ENCODE assay signal across 7 mouse cellular contexts in the genomic region with DNA sequence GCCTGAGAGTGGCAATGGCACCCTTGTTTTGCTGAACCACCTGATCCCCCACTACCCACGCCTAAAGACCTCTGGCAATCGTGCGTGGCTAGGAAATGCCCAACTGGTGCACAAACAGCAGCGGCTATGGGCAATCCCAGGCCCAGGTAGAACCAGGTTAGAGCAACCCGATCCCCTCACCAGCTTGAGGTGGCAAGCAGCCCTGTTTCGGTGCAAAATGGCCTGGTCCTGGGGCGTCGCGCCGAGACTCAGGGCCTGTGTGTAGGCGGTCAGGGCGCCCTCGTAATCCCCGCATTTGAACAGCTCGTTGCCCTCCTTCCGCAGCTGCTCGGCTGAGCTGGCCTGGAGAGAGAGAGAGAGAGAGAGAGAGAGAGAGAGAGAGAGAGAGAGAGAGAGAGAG. TPM values are rescaled to one million over a fixed set of nuclear protein-coding genes. Genes with fewer than 3 reads are reported as not detected.
A peak's percentile ranks its signal among the peaks of the same experiment; 100 is the strongest.
DNase-seq lines count a peak whose midpoint lies in the region; ATAC-seq and TF ChIP-seq lines count a peak whose summit lies in the region.

No protein-coding gene starts in this region.

- no peak for TF ChIP-seq EP300 in liver, embryonic 14.5 days (IDR thresholded peaks at IDR 0.05; ENCODE audit: low read depth)

- DNase-seq in A20 (ENCODE audit: low read depth, low spot score), result peak; percentile 51
- peak; percentile 67 for DNase-seq in CD4-positive helper T cell, adult 2 months (ENCODE audit: low read depth, low spot score)
- DNase-seq in hindbrain, embryonic 14.5 days (ENCODE audit: low spot score), result no peak
- no peak for DNase-seq in liver, embryonic 14.5 days (ENCODE audit: low read depth in 3 of 3, low spot score in 3 of 3)
- no peak for DNase-seq in urinary bladder, postnatal 4 days (ENCODE audit: low spot score in 2 of 2)

- 10% methylated on average over 17 of the region's 17 CpGs for WGBS in embryonic facial prominence, embryonic 12.5 days
- WGBS in hindbrain, embryonic 14.5 days, result 7% methylated on average over 15 of the region's 17 CpGs
- WGBS in liver, embryonic 14.5 days (ENCODE audit: insufficient replicate concordance), result 11% methylated on average over 17 of the region's 17 CpGs
- WGBS in neural tube, embryonic 12.5 days, result 10% methylated on average over 17 of the region's 17 CpGs

- H3K9ac ChIP-seq in embryonic facial prominence, embryonic 12.5 days, result peak overlapping the region; percentile 74
- H3K9ac ChIP-seq in hindbrain, embryonic 14.5 days, result peak overlapping the region; percentile 80
- peak overlapping the region; percentile 73 for H3K9ac ChIP-seq in liver, embryonic 14.5 days (replicated peaks)
- peak overlapping the region; percentile 78 for H3K9ac ChIP-seq in neural tube, embryonic 12.5 days

- no peak for TF ChIP-seq CTCF in liver, embryonic 14.5 days (IDR thresholded peaks at IDR 0.05; ENCODE audit: low read depth)

- ATAC-seq in embryonic facial prominence, embryonic 12.5 days (ENCODE audit: insufficient number of reproducible peaks, insufficient read depth, low FRiP score, low TSS enrichment), result no peak
- no peak for ATAC-seq in hindbrain, embryonic 14.5 days (ENCODE audit: low FRiP score)
- ATAC-seq in liver, embryonic 14.5 days (ENCODE audit: insufficient read depth), result no peak
- ATAC-seq in neural tube, embryonic 12.5 days (ENCODE audit: low FRiP score, low read depth), result no peak

- H3K4me3 ChIP-seq in embryonic facial prominence, embryonic 12.5 days, result peak overlapping the region; percentile 60
- peak overlapping the region; percentile 72 for H3K4me3 ChIP-seq in hindbrain, embryonic 14.5 days (replicated peaks; ENCODE audit: low read length)
- H3K4me3 ChIP-seq in liver, embryonic 14.5 days (ENCODE audit: insufficient read depth in 1 of 2, low read depth in 2 of 2, low read length in 2 of 2), result peak overlapping the region; percentile 60 to 64
- H3K4me3 ChIP-seq in neural tube, embryonic 12.5 days, result peak overlapping the region; percentile 64

- peaks cover 31% of the 10 kb centered on the region for H3K4me1 ChIP-seq in embryonic facial prominence, embryonic 12.5 days
- H3K4me1 ChIP-seq in hindbrain, embryonic 14.5 days (replicated peaks; ENCODE audit: control insufficient read depth, insufficient read depth, low read length), result peaks cover 52% of the 10 kb centered on the region
- H3K4me1 ChIP-seq in liver, embryonic 14.5 days (replicated peaks; ENCODE audit: control insufficient read depth in 2 of 2, insufficient read depth in 2 of 2, low read length in 1 of 2), result peaks cover 6 to 31% of the 10 kb centered on the region in 2 experiments; a peak in 3 of 4 replicates
- peaks cover 45% of the 10 kb centered on the region for H3K4me1 ChIP-seq in neural tube, embryonic 12.5 days

- H3K9me3 ChIP-seq in embryonic facial prominence, embryonic 12.5 days, result no peaks in the 10 kb centered on the region
- no peaks in the 10 kb centered on the region for H3K9me3 ChIP-seq in hindbrain, embryonic 14.5 days (ENCODE audit: control insufficient read depth, low read length)
- H3K9me3 ChIP-seq in liver, embryonic 14.5 days (ENCODE audit: control insufficient read depth, low read length), result no peaks in the 10 kb centered on the region
- H3K9me3 ChIP-seq in neural tube, embryonic 12.5 days, result no peaks in the 10 kb centered on the region

- 0 out of 2 replicates have a peak overlapping the region, but pooled peaks have one; percentile 46 for H3K27ac ChIP-seq in embryonic facial prominence, embryonic 12.5 days
- peak overlapping the region; percentile 90 for H3K27ac ChIP-seq in hindbrain, embryonic 14.5 days
- no peak overlapping the region for H3K27ac ChIP-seq in liver, embryonic 14.5 days
- H3K27ac ChIP-seq in neural tube, embryonic 12.5 days, result 0 out of 2 replicates have a peak overlapping the region, but pooled peaks have one; percentile 42

- no peaks in the 10 kb centered on the region for H3K27me3 ChIP-seq in embryonic facial prominence, embryonic 12.5 days
- H3K27me3 ChIP-seq in hindbrain, embryonic 14.5 days (ENCODE audit: control insufficient read depth, insufficient read depth, low read length), result no peaks in the 10 kb centered on the region
- no peaks in the 10 kb centered on the region for H3K27me3 ChIP-seq in liver, embryonic 14.5 days (ENCODE audit: control insufficient read depth, insufficient read depth, low read length)
- H3K27me3 ChIP-seq in neural tube, embryonic 12.5 days (replicated peaks), result no peaks in the 10 kb centered on the region

- peaks cover 31% of the 10 kb centered on the region for H3K36me3 ChIP-seq in embryonic facial prominence, embryonic 12.5 days
- peaks cover 36% of the 10 kb centered on the region for H3K36me3 ChIP-seq in hindbrain, embryonic 14.5 days (replicated peaks; ENCODE audit: control insufficient read depth, insufficient read depth)
- H3K36me3 ChIP-seq in liver, embryonic 14.5 days (replicated peaks; ENCODE audit: control insufficient read depth, insufficient read depth, low read depth), result peaks cover 11% of the 10 kb centered on the region
- peaks cover 32% of the 10 kb centered on the region for H3K36me3 ChIP-seq in neural tube, embryonic 12.5 days

- H3K4me2 ChIP-seq in embryonic facial prominence, embryonic 12.5 days (replicated peaks), result peak overlapping the region; percentile 90
- H3K4me2 ChIP-seq in hindbrain, embryonic 14.5 days (replicated peaks), result peak overlapping the region; percentile 83
- H3K4me2 ChIP-seq in liver, embryonic 14.5 days (ENCODE audit: low read depth), result peak overlapping the region; percentile 77
- H3K4me2 ChIP-seq in neural tube, embryonic 12.5 days (replicated peaks), result peak overlapping the region; percentile 86

RNA-seq across cellular contexts. Expression of gene Unc45a, which starts 1.4 kb away (rescaled TPM):
- 60.3 and 61.0 TPM in 2 replicates for polyA plus RNA-seq in embryonic facial prominence, embryonic 12.5 days (2016; fragmentation: Nextera tagmentation; extraction: Ambion mirVana)
- 43.3 and 43.9 TPM in 2 replicates for polyA plus RNA-seq in hindbrain, embryonic 14.5 days (2014; fragmentation: Nextera tagmentation; extraction: Ambion mirVana)
- 3.8 and 7.1 TPM in 2 replicates for polyA plus RNA-seq in liver, embryonic 14.5 days (2012; rRNA removed)
- polyA plus RNA-seq in liver, embryonic 14.5 days (2014; fragmentation: Nextera tagmentation; extraction: Ambion mirVana), result 5.6 and 7.3 TPM in 2 replicates
- polyA plus RNA-seq in neural tube, embryonic 12.5 days (2016; fragmentation: Nextera tagmentation; extraction: Ambion mirVana), result 55.8 and 59.9 TPM in 2 replicates

RNA-seq across cellular contexts. Expression of gene Hddc3, which starts 3.5 kb away (rescaled TPM):
- 23.2 and 27.4 TPM in 2 replicates for polyA plus RNA-seq in embryonic facial prominence, embryonic 12.5 days (2016; fragmentation: Nextera tagmentation; extraction: Ambion mirVana)
- 18.7 and 23.4 TPM in 2 replicates for polyA plus RNA-seq in hindbrain, embryonic 14.5 days (2014; fragmentation: Nextera tagmentation; extraction: Ambion mirVana)
- polyA plus RNA-seq in liver, embryonic 14.5 days (2012; rRNA removed), result 5.0 and 5.3 TPM in 2 replicates
- 2.8 and 4.6 TPM in 2 replicates for polyA plus RNA-seq in liver, embryonic 14.5 days (2014; fragmentation: Nextera tagmentation; extraction: Ambion mirVana)
- polyA plus RNA-seq in neural tube, embryonic 12.5 days (2016; fragmentation: Nextera tagmentation; extraction: Ambion mirVana), result 20.6 and 21.1 TPM in 2 replicates

RNA-seq across cellular contexts. Expression of gene Rccd1, which starts 15.1 kb away (rescaled TPM):
- polyA plus RNA-seq in embryonic facial prominence, embryonic 12.5 days (2016; fragmentation: Nextera tagmentation; extraction: Ambion mirVana), result 14.3 and 15.9 TPM in 2 replicates
- polyA plus RNA-seq in hindbrain, embryonic 14.5 days (2014; fragmentation: Nextera tagmentation; extraction: Ambion mirVana), result 9.4 and 11.6 TPM in 2 replicates
- polyA plus RNA-seq in liver, embryonic 14.5 days (2012; rRNA removed), result 4.4 and 6.6 TPM in 2 replicates
- 1.6 and 2.8 TPM in 2 replicates for polyA plus RNA-seq in liver, embryonic 14.5 days (2014; fragmentation: Nextera tagmentation; extraction: Ambion mirVana)
- polyA plus RNA-seq in neural tube, embryonic 12.5 days (2016; fragmentation: Nextera tagmentation; extraction: Ambion mirVana), result 10.2 and 12.5 TPM in 2 replicates

RNA-seq across cellular contexts. Expression of gene Man2a2, which starts 31.8 kb away (rescaled TPM):
- 31.0 and 31.6 TPM in 2 replicates for polyA plus RNA-seq in embryonic facial prominence, embryonic 12.5 days (2016; fragmentation: Nextera tagmentation; extraction: Ambion mirVana)
- 18.9 and 21.6 TPM in 2 replicates for polyA plus RNA-seq in hindbrain, embryonic 14.5 days (2014; fragmentation: Nextera tagmentation; extraction: Ambion mirVana)
- polyA plus RNA-seq in liver, embryonic 14.5 days (2012; rRNA removed), result 4.9 TPM in 2 replicates
- polyA plus RNA-seq in liver, embryonic 14.5 days (2014; fragmentation: Nextera tagmentation; extraction: Ambion mirVana), result 1.5 and 1.7 TPM in 2 replicates
- 25.0 and 25.5 TPM in 2 replicates for polyA plus RNA-seq in neural tube, embryonic 12.5 days (2016; fragmentation: Nextera tagmentation; extraction: Ambion mirVana)

RNA-seq across cellular contexts. Expression of gene Prc1, which starts 45.1 kb away (rescaled TPM):
- polyA plus RNA-seq in embryonic facial prominence, embryonic 12.5 days (2016; fragmentation: Nextera tagmentation; extraction: Ambion mirVana), result 133 and 136 TPM in 2 replicates
- polyA plus RNA-seq in hindbrain, embryonic 14.5 days (2014; fragmentation: Nextera tagmentation; extraction: Ambion mirVana), result 33.0 and 39.3 TPM in 2 replicates
- polyA plus RNA-seq in liver, embryonic 14.5 days (2012; rRNA removed), result 61.6 and 76.5 TPM in 2 replicates
- polyA plus RNA-seq in liver, embryonic 14.5 days (2014; fragmentation: Nextera tagmentation; extraction: Ambion mirVana), result 131 TPM in 2 replicates
- polyA plus RNA-seq in neural tube, embryonic 12.5 days (2016; fragmentation: Nextera tagmentation; extraction: Ambion mirVana), result 121 and 123 TPM in 2 replicates

Comparison
In these comparisons a context has a peak if more than half of its experiments do, and no peak if none do; other contexts are left out.
1. DNase-seq: peak in A20 (single experiment) and CD4-positive helper T cell, adult 2 months (single experiment); none in hindbrain, embryonic 14.5 days (single experiment), liver, embryonic 14.5 days (0 of 3) and urinary bladder, postnatal 4 days (0 of 2).
2. Peak in every context shown above with its lines, with median percentiles within 50 percentile points of each other: H3K4me2 ChIP-seq, H3K4me3 ChIP-seq and H3K9ac ChIP-seq.